Mouse (Mus musculus) stomach, postnatal 0 days (tissue): ENCODE measurements at regions not wholly inside any gene's neighbourhood (a gene's known extent, or its start where the extent isn't known, plus 50 kb on each side); places are given as distances from the start of the nearest gene placed in this dataset.

Experiments
- CTCF ChIP-seq: IDR thresholded peaks from 2 replicates; pipeline ENCODE4 v1.5.1; 2016; ENCODE audit warnings: antibody characterized with exemption, low read depth, mild to moderate bottlenecking, moderate library complexity
- EP300 ChIP-seq: optimal IDR thresholded peaks from 2 replicates; pipeline ENCODE3; 2016; ENCODE audit warnings: antibody characterized with exemption

DNA sequence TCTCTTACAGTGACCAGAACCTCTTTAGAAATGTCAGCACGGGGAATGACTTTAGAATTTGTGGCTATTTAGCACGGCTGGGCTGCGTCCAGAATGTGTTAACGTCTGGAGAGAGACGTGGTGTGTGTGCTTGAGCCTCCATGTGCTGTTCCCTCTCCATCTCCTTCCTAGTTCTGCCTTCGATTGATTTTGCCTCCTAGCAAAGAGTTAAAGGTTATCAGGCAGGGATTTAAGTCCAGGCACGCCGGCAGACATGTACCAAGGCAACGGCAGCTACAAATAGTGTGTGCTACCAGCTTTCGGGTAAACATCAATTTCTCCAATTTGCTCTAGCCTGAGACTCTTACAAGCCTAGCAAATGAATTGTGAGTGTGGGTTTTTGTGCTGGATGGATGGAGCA is 285.7 kb downstream of the Icos start:
- TF ChIP-seq CTCF: no peak
- TF ChIP-seq EP300: no peak
